Mouse (Mus musculus) midbrain, embryonic 15.5 days (tissue): ENCODE measurements around the gene Tmem256. TPM values are rescaled to one million over a fixed set of nuclear protein-coding genes. Genes with fewer than 3 reads are reported as not detected.

Source experiments
- ATAC-seq: fragments of 200-750 bp; cut with Nextera tagmentation; replicated peaks from 2 replicates; pipeline ENCODE4 v1.8.0; 2017; ENCODE audit warnings: moderate TSS enrichment
- H3K27ac ChIP-seq: fragments of 300-500 bp; sonication (generic); 2 replicates; pipeline ENCODE4 v1.5.1; 2015; ENCODE audit warnings: mild to moderate bottlenecking, inconsistent platforms
- H3K27me3 ChIP-seq: fragments of 300-500 bp; sonication (generic); replicated peaks from 2 replicates; pipeline ENCODE4 v1.6.1; 2015; ENCODE audit warnings: inconsistent platforms
- H3K36me3 ChIP-seq: fragments of 300-500 bp; sonication (generic); replicated peaks from 2 replicates; pipeline ENCODE4 v1.6.1; 2015; ENCODE audit warnings: inconsistent platforms
- H3K4me1 ChIP-seq: fragments of 300-500 bp; sonication (generic); 2 replicates; pipeline ENCODE4 v1.6.1; 2015; ENCODE audit warnings: inconsistent platforms
- H3K4me2 ChIP-seq: fragments of 300-500 bp; sonication (generic); 2 replicates; pipeline ENCODE4 v1.6.1; 2015; ENCODE audit warnings: inconsistent platforms, mild to moderate bottlenecking, moderate library complexity
- H3K4me3 ChIP-seq: fragments of 300-500 bp; sonication (generic); 2 replicates; pipeline ENCODE4 v1.5.1; 2015; ENCODE audit warnings: mild to moderate bottlenecking, inconsistent platforms
- H3K9ac ChIP-seq: fragments of 300-500 bp; sonication (generic); 2 replicates; pipeline ENCODE4 v1.6.1; 2015; ENCODE audit warnings: mild to moderate bottlenecking, inconsistent platforms
- H3K9me3 ChIP-seq: fragments of 300-500 bp; sonication (generic); 2 replicates; pipeline ENCODE4 v1.6.1; 2016; ENCODE audit warnings: inconsistent platforms
- WGBS: fragments of 180-500 bp; shearing (Covaris S2); methylation state at CpG from one replicate; pipeline ENCODE4 v1.1.7; 2015; ENCODE audit warnings: mixed read lengths; 5-methylcytosine and 5-hydroxymethylcytosine counted together
- polyA plus RNA-seq: library from polyadenylated mRNA; unstranded; fragments of >200 nt; fragmentation: Nextera tagmentation; extraction: Ambion mirVana; gene quantifications from 2 replicates; pipeline ENCODE4 v1.2.1, GENCODE M21; 2015

The Tmem256 gene
- 318 and 320 TPM in 2 replicates for polyA plus RNA-seq

- H3K9ac ChIP-seq: peak within 1 kb of the TSS; percentile 98
- H3K36me3 ChIP-seq: no peaks in the 10 kb centered on the region; the same call in 1 of the 2 replicates
- ATAC-seq: peak; percentile 92
- H3K9me3 ChIP-seq: no peaks in the 10 kb centered on the region
- WGBS: under 1% methylated on average over 34 of the region's 34 CpGs
- H3K4me3 ChIP-seq: peak within 1 kb of the TSS; percentile 89
- H3K27me3 ChIP-seq: no peaks in the 10 kb centered on the region
- H3K4me1 ChIP-seq: peaks cover 40% of the 10 kb centered on the region
- H3K4me2 ChIP-seq: peak within 1 kb of the TSS; percentile 96
- peak within 1 kb of the TSS; percentile 97 for H3K27ac ChIP-seq
Observed at GRCm38 (mm10) chr11:69837952-69838713, at the start of gene Tmem256. TSS of gene Tmem256 (plus strand) at chr11:69838514.

DNA sequence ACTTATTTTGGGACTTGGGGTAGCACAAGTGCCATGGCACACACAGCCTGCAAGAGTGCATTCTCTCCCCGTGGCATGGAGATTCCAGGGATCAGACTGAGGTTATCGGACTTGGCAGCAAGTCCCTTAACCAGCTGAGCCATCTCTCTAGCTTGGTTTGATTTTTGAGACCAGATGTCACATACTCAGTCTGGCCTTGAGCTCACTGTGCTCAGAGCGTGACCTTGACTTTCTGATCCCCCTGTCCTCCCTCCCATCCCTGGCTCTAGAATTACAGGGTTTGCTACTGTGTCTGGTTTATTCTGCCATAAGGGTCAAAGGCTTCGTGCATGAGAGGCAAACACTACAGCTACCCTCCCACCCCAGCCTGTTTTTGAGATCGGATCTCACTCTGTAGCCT, 48.9 kb upstream of the Tmem256 start:
- Histone ChIP-seq H3K36me3 (no peaks in the 10 kb centered on the region), H3K9ac (no peak overlapping the region), H3K9me3 (no peaks in the 10 kb centered on the region), H3K27ac (no peak overlapping the region), H3K4me3 (no peak overlapping the region), H3K27me3 (0 out of 2 replicates have a peak, but pooled peaks cover 4% of the 10 kb centered on the region), H3K4me1 (no peaks in the 10 kb centered on the region), H3K4me2 (no peak overlapping the region)
- 58% methylated on average over 5 of the region's 5 CpGs for WGBS
- ATAC-seq: no peak

- Histone ChIP-seq H3K4me3 (no peak overlapping the region), H3K27ac (no peak overlapping the region), H3K4me2 (no peak overlapping the region), H3K36me3 (no peaks in the 10 kb centered on the region), H3K4me1 (peaks cover 8% of the 10 kb centered on the region), H3K9ac (no peak overlapping the region), H3K27me3 (peaks cover 14% of the 10 kb centered on the region; the same call in 1 of the 2 replicates), H3K9me3 (no peaks in the 10 kb centered on the region)
- ATAC-seq: no peak
- 71% methylated on average over 5 of the region's 5 CpGs for WGBS
Observed at GRCm38 (mm10) chr11:69791420-69791819, 46.9 kb upstream of the Tmem256 start.

DNA sequence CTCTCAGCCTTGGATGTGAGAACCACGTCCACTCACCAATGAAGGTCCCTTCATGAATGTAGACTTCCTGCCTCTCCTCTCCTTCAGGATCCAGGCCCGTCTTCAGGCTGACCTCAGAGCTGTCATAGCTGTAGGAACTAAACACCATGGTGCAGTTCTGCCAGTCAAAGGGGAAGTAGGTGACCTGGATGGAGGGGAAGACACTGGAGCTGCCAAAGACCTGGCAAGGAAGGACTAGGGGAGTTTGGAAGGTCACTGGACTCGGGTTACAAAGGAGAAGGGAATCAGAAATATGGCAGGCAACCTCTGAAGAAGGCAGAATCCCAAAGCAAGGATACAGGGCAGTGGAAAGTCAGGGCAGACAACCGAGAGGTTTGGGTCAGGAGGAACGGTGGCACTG, 44.9 kb upstream of the Tmem256 start:
- H3K4me2 ChIP-seq: no peak overlapping the region
- H3K27me3 ChIP-seq: peaks cover 14% of the 10 kb centered on the region; the same call in 1 of the 2 replicates
- H3K4me3 ChIP-seq: no peak overlapping the region
- 66% methylated on average over 5 of the region's 5 CpGs for WGBS
- H3K36me3 ChIP-seq: no peaks in the 10 kb centered on the region
- H3K9me3 ChIP-seq: no peaks in the 10 kb centered on the region
- no peak overlapping the region for H3K9ac ChIP-seq
- no peak for ATAC-seq
- H3K27ac ChIP-seq: no peak overlapping the region
- H3K4me1 ChIP-seq: peaks cover 8% of the 10 kb centered on the region

DNA sequence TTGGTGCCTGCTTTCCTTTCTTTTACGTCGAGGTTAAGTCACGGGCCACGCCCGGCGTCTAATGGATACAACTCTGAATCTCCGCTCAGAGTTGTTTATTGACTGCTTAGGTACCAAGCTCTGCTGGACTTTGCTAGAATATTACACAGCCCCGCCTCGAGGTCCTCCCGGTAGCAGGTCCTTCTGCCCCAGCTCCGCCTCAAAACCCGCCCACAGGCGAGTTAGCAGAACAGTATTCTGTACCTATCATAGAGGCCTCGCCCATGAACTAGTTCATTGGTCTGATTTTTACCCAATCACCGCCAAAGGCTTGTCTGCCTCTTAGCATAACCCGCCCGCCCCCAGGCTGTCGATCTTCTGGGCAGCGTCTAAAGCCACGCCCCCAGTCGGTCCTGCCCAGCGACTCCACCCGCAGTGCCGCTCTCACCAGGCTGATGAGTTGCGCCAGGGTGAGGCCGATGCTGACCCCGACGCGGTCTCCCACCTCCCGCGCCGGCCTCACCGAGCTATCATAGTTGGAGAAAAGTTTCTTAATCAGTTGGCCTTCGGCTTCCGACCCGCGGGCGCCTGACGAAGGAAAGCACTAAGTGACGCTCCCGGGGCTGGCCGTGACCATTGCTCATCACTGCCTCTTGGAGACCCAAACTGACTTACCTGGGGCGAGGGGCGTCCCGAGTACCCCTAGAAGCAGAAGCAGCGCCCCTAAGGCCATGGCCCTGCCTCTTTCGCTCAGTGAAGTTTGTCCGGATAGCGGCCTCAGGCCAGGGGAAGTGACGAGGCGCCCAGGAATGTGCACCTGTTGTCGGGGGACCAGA, 42.9 kb upstream of the Tmem256 start, which contains the start of gene Chrnb1:
Gene Chrnb1 (minus strand): TSS at position 776 of the 815 bp plus-strand sequence.
- H3K9ac ChIP-seq: peak within 1 kb of the TSS; percentile 25
- H3K27ac ChIP-seq: no peak within 1 kb of the TSS
- H3K36me3 ChIP-seq: no peaks in the 10 kb centered on the region
- peaks cover 14% of the 10 kb centered on the region; the same call in 1 of the 2 replicates for H3K27me3 ChIP-seq
- peak within 1 kb of the TSS; percentile 75 for H3K4me2 ChIP-seq
- 2% methylated on average over 52 of the region's 52 CpGs for WGBS
- peak; percentile 90 for ATAC-seq
- H3K4me1 ChIP-seq: peaks cover 21% of the 10 kb centered on the region
- H3K4me3 ChIP-seq: peak within 1 kb of the TSS; percentile 43
- no peaks in the 10 kb centered on the region for H3K9me3 ChIP-seq

DNA sequence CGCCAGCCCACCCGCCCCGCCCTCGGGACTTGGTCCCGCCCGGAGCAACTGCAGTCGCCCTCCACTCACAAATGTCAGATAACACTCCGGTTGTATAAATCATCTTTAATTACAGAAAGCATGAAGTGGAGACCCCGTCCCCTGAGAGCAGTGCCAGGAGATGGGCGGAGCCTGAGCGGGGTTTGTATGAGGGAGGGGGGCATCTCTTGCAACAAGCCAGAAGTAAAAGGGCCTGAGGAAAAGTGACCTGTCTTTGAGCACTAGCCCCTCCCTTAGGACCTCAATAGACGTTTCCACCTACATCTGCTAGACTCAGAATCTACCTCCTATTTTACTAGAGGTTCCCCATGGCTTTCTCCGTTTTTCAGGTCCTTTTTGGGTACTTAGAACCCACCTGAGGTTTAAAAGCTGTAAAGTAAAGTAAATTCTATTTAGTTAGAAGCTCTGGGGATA, 42.3 kb upstream of the Tmem256 start:
- Histone ChIP-seq H3K4me1 (peaks cover 24% of the 10 kb centered on the region), H3K36me3 (no peaks in the 10 kb centered on the region), H3K4me3 (peak overlapping the region; percentile 43), H3K27ac (no peak overlapping the region), H3K4me2 (peak overlapping the region; percentile 75), H3K9me3 (no peaks in the 10 kb centered on the region), H3K27me3 (peaks cover 14% of the 10 kb centered on the region; the same call in 1 of the 2 replicates), H3K9ac (no peak overlapping the region)
- WGBS: 3% methylated on average over 13 of the region's 13 CpGs
- no peak for ATAC-seq

DNA sequence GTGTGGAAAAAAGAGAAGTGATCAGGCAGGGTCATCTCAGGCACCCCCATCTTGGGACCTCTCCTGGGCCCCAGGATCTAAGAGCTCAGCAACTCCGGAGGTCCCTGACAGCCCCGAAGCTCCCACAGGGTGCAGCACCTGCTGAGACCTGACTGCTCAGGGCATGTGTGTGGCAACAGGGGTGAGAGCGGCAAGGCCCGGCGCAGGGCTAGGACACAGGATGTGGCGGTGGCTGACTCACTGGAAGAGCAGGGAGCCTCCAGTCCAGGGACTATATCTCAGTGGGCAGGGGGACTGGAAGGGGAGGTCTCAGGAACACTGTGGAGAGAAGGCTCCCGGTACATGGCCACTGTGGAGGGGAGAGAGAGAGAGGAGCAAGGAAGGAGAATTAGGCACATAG, 40.4 kb upstream of the Tmem256 start:
- no peaks in the 10 kb centered on the region for H3K36me3 ChIP-seq
- no peak overlapping the region for H3K4me2 ChIP-seq
- H3K27me3 ChIP-seq: peaks cover 14% of the 10 kb centered on the region; the same call in 1 of the 2 replicates
- WGBS: 74% methylated on average over 7 of the region's 7 CpGs
- no peak overlapping the region for H3K9ac ChIP-seq
- peaks cover 43% of the 10 kb centered on the region for H3K4me1 ChIP-seq
- no peak overlapping the region for H3K4me3 ChIP-seq
- H3K27ac ChIP-seq: no peak overlapping the region
- no peaks in the 10 kb centered on the region for H3K9me3 ChIP-seq
- ATAC-seq: no peak

DNA sequence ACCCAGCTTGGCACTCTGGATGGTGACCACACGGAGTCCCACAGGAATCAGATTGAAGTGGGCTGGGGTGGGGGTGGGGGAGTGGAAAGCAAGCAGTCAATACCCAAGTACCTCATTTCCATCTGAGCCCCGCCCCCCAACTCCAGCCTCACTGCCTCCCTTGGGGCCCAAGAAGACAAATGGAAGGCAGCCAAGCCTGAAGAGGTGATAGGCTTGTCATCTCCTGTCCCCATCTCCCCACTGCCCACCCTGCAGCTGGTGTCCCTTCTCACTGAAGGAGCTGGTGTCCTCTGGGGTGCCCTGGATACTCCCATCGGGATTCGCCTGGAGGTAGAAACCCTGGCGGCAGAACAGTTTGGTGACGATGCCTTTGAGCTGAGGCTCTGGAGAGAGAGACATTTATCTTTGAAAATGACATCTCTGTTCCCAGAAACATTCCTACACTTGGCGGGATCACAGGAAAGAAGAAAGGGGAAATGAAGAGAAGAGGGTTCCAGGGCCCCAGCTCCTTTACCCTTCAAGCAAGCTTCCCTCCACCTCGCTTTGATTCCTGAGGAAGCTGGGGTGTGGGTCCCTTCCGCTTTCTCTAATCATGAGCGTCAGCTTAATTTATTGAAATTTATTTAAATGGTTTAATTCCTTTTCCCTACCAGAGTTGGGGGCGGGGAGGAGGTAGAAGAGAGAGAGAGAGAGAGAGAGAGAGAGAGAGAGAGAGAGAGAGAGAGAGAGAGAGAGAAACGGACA, 38.7 kb upstream of the Tmem256 start:
- Histone ChIP-seq H3K9me3 (no peaks in the 10 kb centered on the region), H3K4me1 (peaks cover 59% of the 10 kb centered on the region)
- WGBS: 8% methylated on average over 11 of the region's 12 CpGs

DNA sequence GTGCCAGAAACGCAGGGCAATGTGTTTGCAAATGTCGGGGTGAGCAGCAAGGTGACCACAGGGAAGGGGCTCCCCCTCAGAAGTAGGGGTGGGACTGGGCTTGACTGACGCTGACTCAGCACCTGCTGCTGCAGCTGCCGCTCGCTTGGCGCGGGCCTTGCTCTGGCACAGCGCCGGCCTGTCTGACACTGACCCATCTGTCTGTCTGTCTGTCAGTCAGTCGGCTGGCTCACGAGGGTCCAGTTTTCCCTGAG, 38.2 kb upstream of the Tmem256 start:
- Histone ChIP-seq H3K4me2 (peak overlapping the region; percentile 86), H3K36me3 (no peaks in the 10 kb centered on the region), H3K27ac (peak overlapping the region; percentile 98), H3K9ac (peak overlapping the region; percentile 66), H3K9me3 (no peaks in the 10 kb centered on the region), H3K27me3 (peaks cover 17% of the 10 kb centered on the region), H3K4me3 (peak overlapping the region; percentile 74), H3K4me1 (peaks cover 64% of the 10 kb centered on the region)
- ATAC-seq: peak; percentile 27
- 0% methylated on average over 11 of the region's 11 CpGs for WGBS

More for the DNA sequence above, 38.7 kb upstream of the Tmem256 start:
- Histone ChIP-seq H3K4me2 (peak overlapping the region; percentile 86), H3K27me3 (peaks cover 12% of the 10 kb centered on the region), H3K9ac (peak overlapping the region; percentile 66), H3K36me3 (no peaks in the 10 kb centered on the region), H3K27ac (peak overlapping the region; percentile 98), H3K4me3 (peak overlapping the region; percentile 74)
- no peak for ATAC-seq

- under 1% methylated on average over 36 of the region's 36 CpGs for WGBS
- H3K4me1 ChIP-seq: peaks cover 64% of the 10 kb centered on the region
- H3K27me3 ChIP-seq: peaks cover 19% of the 10 kb centered on the region
- H3K4me2 ChIP-seq: peak overlapping the region; percentile 86
- peak; percentile 78 for ATAC-seq
- no peaks in the 10 kb centered on the region for H3K36me3 ChIP-seq
- H3K4me3 ChIP-seq: peak overlapping the region; percentile 74
- peak overlapping the region; percentile 98 for H3K27ac ChIP-seq
- peak overlapping the region; percentile 66 for H3K9ac ChIP-seq
- no peaks in the 10 kb centered on the region for H3K9me3 ChIP-seq
Observed at GRCm38 (mm10) chr11:69800392-69801197, 37.7 kb upstream of the Tmem256 start.

- Histone ChIP-seq H3K27ac (peak within 1 kb of the TSS; percentile 98), H3K36me3 (no peaks in the 10 kb centered on the region), H3K4me1 (peaks cover 59% of the 10 kb centered on the region), H3K27me3 (peaks cover 19% of the 10 kb centered on the region), H3K4me2 (peak within 1 kb of the TSS; percentile 86), H3K4me3 (peak within 1 kb of the TSS; percentile 74), H3K9ac (peak within 1 kb of the TSS; percentile 66), H3K9me3 (no peaks in the 10 kb centered on the region)
- WGBS: under 1% methylated on average over 32 of the region's 33 CpGs
- ATAC-seq: 0 out of 2 replicates have a peak, but pooled peaks have one; percentile 1
Observed at GRCm38 (mm10) chr11:69801379-69801977, 36.8 kb upstream of the Tmem256 start, which contains the start of gene Fgf11. TSS of gene Fgf11 (minus strand) at chr11:69801857.
